Mouse (Mus musculus): ENCODE data around the gene Dcps.

The Dcps gene

DNA sequence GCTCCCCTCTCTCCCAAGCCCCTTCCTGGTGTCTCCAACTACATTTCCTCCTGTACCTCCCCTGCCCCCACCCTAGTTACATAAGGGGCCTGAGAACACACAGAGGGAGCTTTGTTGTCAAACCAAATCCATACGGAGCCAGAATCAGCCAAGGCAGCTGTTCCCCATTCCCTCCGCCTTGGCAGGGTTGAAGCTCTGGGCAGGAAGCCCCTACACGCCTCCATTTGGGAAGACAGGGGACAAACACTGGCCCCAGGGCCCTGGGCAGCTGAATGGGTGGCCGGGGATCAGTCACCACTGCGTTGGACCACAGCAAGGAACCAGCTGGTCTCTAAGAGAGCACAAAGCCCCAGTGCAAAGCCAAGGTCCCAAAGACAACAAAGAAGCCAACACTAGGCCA, 66.9 kb downstream of the Dcps start:
- DNase-seq (ENCODE audit: low spot score in 2 of 2), result no peak

DNA sequence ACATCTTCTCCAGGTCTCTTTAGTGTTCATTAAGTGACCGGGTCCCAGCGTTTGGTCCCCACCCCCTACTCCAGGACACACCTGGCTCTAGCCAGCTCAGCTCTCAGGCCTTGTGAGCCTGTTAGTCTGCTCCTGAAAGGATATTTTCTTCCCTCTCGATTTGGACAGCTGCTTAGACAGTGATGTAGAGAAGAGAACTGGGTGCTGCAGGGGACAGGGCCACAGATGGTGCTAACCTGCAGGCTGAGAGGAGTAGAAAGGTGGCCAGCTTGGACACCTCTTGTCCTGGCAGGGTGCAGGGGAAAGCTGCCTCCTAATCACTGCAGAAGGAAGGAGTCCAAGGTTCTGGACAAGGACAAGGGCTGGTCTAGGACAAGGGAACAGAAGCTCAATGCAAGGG, 67.8 kb downstream of the Dcps start:
- DNase-seq (ENCODE audit: low spot score in 2 of 2), result no peak

DNA sequence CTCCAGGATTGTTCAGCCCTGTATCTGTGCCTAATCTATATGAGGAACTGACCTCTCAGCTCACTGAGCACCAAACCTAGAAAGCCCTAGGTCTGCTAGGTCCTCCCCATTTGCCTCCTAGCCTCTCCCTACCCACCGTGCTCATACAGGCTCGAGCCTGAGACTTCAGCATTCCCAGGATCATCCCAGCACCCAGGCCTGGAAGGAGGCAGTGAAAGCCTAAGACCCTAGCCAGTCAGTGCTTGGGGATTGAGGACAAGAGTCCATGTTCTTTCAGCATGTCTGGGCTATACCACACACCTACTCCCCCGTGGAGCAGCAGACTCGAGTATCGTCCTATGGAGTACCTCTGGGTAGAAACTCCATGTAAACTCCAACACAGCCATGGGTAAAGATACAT, 68.5 kb downstream of the Dcps start:
- DNase-seq (ENCODE audit: low spot score in 2 of 2), result no peak

DNA sequence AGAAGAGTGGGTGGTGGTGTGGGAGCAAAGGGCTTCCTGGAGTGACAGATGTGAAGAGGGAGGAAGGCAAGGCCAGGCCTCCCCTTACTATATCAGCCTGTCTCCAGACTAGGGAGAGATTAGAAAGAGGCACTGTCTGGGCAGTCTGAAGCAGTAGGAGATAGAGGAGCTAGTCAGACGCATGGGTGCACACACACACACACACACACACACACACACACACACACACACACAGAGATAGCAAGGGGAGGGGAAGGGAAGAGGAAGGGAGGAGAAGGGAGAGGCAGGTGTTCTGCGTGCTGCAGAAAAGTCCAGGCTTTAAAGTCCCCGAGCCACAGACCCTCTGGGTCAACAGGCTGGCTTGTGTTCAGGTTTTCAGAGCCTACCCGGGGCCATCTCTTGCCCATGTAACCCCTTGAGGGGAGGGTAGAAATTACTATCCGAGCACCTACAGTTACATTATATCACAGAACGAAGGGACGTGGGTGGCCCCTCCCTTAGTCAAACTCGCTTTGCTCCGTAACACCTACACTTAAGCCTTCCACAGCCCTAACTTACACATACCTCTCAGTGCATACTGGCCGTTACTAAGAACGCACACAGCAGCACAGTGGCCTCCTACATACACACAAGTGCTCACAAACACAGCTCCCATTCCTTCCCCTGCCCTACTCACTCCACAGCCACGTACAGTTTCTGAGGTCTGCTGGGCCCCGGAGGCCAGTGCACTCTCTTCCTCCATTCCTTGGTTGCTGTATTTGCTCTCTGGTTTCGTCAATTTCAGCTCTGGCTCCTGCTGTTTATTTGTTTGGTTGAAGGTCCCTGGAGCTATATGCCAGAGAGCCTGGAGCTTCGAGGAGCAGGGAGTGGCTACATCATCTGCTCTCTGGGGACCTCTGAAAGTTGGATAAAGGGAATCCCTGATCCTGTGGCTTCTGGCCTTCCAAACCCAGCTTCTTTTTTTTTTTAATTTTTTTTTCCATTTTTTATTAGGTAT, 69.7 kb downstream of the Dcps start:
- DNase-seq (ENCODE audit: low spot score in 2 of 2), result no peak

DNA sequence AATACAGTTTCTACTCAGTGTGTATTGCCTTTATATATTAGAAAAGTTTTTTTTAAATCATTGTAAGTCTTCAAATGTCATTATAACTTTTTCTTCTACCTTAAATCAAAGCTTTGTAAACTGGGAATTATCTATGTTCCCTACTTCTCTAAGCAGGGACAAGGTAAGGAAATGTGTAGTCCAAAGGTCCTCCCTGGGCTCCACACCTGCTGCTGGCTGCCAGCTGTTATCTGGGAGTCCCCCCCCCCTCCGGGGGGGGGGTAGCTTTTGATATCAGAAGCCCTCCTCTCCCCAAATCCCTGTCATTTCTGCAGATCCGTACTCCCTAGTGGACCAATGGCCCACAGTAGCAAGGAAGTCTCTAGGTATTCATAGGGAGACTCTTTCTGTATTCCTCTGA, 70.4 kb downstream of the Dcps start:
- no peak for DNase-seq (ENCODE audit: low spot score in 2 of 2)

DNA sequence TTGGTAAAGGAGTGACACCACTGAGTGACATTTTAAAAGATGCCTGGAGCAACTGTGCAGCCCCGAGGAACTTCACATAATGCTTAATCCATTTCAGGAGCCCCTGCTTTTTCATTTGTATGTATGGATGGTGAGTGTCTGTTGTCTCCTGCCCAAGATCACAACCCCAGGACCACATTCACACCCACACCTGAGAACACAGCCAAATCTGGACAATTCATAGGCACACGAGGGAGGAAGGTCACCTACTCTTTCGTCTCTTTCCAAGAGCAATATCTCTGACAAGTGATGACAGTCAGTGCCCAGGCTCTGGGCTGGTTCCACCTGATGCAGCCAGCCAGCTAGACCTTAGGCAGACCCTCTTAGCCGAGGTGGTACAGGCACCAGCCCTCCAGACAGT, 71.2 kb downstream of the Dcps start:
- peak in 1 of 2 experiments; percentile 56 for DNase-seq (ENCODE audit: low spot score in 2 of 2)

DNA sequence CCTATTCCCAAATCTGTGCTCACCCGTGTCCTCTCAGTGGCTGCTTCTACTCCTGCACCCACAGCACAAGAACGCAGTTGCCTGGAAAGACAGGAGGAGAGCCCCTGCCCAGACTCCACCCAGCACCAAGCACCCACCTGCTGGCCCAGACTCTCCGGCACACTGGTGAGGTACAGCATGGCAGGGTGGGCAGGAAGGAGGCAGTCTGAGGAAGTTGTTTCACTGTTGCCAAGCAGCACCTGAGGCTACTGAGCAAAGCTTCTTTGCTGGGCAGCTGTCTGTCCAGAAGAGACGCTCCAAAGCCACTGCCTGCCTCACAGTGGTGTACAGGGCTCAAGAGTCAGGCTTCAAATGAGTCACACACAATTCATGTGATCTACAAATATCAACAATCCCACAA, 77.1 kb downstream of the Dcps start:
- peak in 1 of 2 experiments; percentile 59 for DNase-seq (ENCODE audit: low spot score in 2 of 2)

DNA sequence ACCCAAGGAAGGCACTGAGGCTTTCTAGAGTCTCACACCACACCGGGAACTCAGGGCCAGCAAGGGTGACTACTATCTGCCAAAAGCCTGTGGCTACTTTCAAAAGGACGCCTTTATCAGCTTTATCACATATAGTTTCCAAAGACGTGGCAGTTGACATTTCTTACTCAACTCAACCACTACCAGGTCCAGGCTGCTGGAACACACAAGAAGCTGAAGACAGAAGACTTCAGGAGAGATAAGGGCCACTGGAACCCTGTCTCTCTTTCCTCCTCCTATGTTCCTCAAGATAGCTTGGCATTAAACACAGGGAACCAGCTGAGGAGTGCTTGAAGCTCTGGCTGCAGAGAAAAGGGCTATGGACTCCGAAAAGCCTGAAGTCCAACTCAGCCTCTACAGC, 78.0 kb downstream of the Dcps start:
- DNase-seq (ENCODE audit: low spot score in 2 of 2), result peak in 1 of 2 experiments; percentile 50

DNA sequence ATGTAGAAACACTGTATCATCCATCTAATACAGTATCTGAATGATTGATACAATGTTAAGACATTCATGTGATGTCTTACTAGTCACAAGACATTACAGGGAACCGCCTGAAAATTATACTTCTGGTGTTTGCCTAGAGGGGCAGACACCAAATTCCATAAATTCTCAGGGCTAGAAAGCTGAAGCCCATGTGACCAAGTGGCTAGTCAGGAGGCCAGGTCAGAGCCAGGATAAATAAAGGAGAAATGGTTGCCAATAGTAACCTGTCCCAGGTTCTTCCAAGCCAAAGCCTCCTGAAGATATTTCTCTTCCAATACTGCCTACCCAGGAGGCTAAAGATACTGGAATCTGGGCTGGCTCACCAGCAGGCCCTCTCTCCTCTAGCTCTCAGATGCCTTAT, 80.1 kb downstream of the Dcps start:
- no peak for DNase-seq (ENCODE audit: low spot score in 2 of 2)

DNA sequence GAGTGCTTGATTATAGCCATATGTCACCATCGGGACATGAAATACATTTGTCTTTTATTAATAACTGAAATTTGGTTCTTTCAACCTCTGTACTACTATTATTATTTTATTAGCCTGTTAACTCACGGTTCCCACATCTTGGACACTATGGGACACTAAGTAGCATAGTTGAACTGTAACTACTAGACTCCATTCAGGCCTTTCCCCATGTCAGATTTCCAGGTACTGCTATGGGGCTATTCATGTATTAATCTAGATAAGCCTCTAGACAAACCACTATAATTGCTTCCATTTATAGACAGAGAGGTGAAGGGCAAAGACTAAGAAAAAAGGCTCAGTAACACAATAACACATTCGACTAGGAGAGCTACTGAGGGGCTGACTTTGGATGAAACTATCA, 82.5 kb downstream of the Dcps start:
- no peak for DNase-seq (ENCODE audit: low spot score in 2 of 2)

DNA sequence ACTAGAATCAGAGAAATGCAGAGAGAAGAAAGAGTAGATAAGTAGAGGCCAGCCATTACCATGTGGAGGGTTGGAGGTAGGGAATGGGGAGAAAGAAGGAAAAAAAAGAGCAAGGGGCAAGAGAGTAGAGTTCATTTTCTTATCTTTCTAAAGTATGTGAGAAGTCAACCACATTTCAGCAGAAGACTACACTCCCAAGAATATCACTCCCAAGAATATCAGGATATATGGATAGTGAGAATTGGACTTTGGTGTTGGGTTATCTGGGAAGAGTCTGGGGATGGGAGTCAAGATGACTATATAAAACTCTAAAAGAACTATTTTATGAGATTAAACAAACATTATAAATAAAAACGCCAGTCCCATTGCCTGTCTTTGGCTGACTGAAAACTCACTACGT, 83.0 kb downstream of the Dcps start:
- no peak for DNase-seq (ENCODE audit: low spot score in 2 of 2)

All from spleen, postnatal 4 days (tissue).